Mouse (Mus musculus) intestine, embryonic 14.5 days (tissue): ENCODE data around the gene Mapk8ip2. TPM values are rescaled to one million over a fixed set of nuclear protein-coding genes. Genes with fewer than 3 reads are reported as not detected.

Experiments
- ATAC-seq: fragments of 200-750 bp; cut with Nextera tagmentation; replicated peaks from 2 replicates; pipeline ENCODE4 v1.8.0; 2017; ENCODE audit warnings: low read depth, moderate number of reproducible peaks, moderate TSS enrichment, moderate library complexity; ENCODE audit not compliant: low FRiP score, low TSS enrichment
- DNase-seq: peaks from one replicate; pipeline ENCODE4 v3.0.0-alpha.2; 2018; ENCODE audit warnings: low spot score
- H3K27ac ChIP-seq: fragments of 300-500 bp; sonication (generic); 2 replicates; pipeline ENCODE4 v1.5.1; 2014; ENCODE audit warnings: low read depth, mild to moderate bottlenecking, control low read depth
- H3K27me3 ChIP-seq: fragments of 300-500 bp; sonication (generic); replicated peaks from 2 replicates; pipeline ENCODE4 v1.6.1; 2014; ENCODE audit warnings: low read length, control low read depth; ENCODE audit not compliant: control insufficient read depth, insufficient read depth
- H3K36me3 ChIP-seq: fragments of 300-500 bp; sonication (generic); 2 replicates; pipeline ENCODE4 v1.6.1; 2014; ENCODE audit warnings: low read length, control low read depth; ENCODE audit not compliant: control insufficient read depth, insufficient read depth
- H3K4me1 ChIP-seq: fragments of 300-500 bp; sonication (generic); replicated peaks from 2 replicates; pipeline ENCODE4 v1.6.1; 2014; ENCODE audit warnings: low read length, control low read depth, mixed read lengths; ENCODE audit not compliant: control insufficient read depth, insufficient read depth
- H3K4me2 ChIP-seq: fragments of 300-500 bp; sonication (generic); 2 replicates; pipeline ENCODE4 v1.6.1; 2014; ENCODE audit warnings: low read length
- H3K4me3 ChIP-seq: fragments of 300-500 bp; sonication (generic); 2 replicates; pipeline ENCODE4 v1.5.1; 2014; ENCODE audit warnings: low read depth, low read length, control low read depth, mixed read lengths
- H3K9ac ChIP-seq: fragments of 300-500 bp; sonication (generic); 2 replicates; pipeline ENCODE4 v1.6.1; 2014; ENCODE audit warnings: mild to moderate bottlenecking, low read length
- H3K9me3 ChIP-seq: fragments of 300-500 bp; sonication (generic); 2 replicates; pipeline ENCODE4 v1.6.1; 2016; ENCODE audit warnings: low read length, control low read depth; ENCODE audit not compliant: control insufficient read depth
- WGBS: fragments of 180-500 bp; shearing (Covaris S2); extraction: QIAGEN DNeasy Blood & Tissue Kit; methylation state at CpG from one replicate; pipeline ENCODE4 v1.1.7; 2014; 5-methylcytosine and 5-hydroxymethylcytosine counted together
- polyA plus RNA-seq: library from polyadenylated mRNA; unstranded; fragments of >200 nt; fragmentation: Nextera tagmentation; extraction: Ambion mirVana; gene quantifications from 2 replicates; pipeline ENCODE4 v1.2.1, GENCODE M21; 2014

Mapk8ip2 gene
- polyA plus RNA-seq, 1 experiment from 2014 or later, result 5.1 TPM

GRCm38 (mm10) chr15:89473921-89474320 lies 20.2 kb downstream of the Mapk8ip2 start:
- Histone ChIP-seq H3K4me1 (0 out of 2 replicates have a peak, but pooled peaks cover 4% of the 10 kb centered on the region), H3K36me3 (no peaks in the 10 kb centered on the region), H3K4me2 (no peak overlapping the region), H3K27ac (no peak overlapping the region), H3K9ac (no peak overlapping the region), H3K4me3 (no peak overlapping the region), H3K27me3 (no peaks in the 10 kb centered on the region), H3K9me3 (no peaks in the 10 kb centered on the region)
- DNase-seq (no peak), ATAC-seq (no peak)
- 96% methylated on average over 8 of the region's 8 CpGs for WGBS

- Histone ChIP-seq H3K9ac (no peak overlapping the region), H3K4me1 (0 out of 2 replicates have a peak, but pooled peaks cover 4% of the 10 kb centered on the region), H3K27me3 (no peaks in the 10 kb centered on the region), H3K4me2 (peak overlapping the region; percentile 86; the same call in 1 of the 2 replicates), H3K4me3 (no peak overlapping the region), H3K27ac (no peak overlapping the region), H3K36me3 (no peaks in the 10 kb centered on the region), H3K9me3 (no peaks in the 10 kb centered on the region)
- DNase-seq (no peak), ATAC-seq (no peak)
- 92% methylated on average over 19 of the region's 19 CpGs for WGBS
Observed at GRCm38 (mm10) chr15:89474596-89475292, 21.0 kb downstream of the Mapk8ip2 start.

- no peak for ATAC-seq
- H3K9me3 ChIP-seq, result no peaks in the 10 kb centered on the region
- no peak overlapping the region; the same call in 1 of the 2 replicates for H3K9ac ChIP-seq
Observed at GRCm38 (mm10) chr15:89475293-89475600, 21.5 kb downstream of the Mapk8ip2 start.

GRCm38 (mm10) chr15:89475611-89476474 lies 22.1 kb downstream of the Mapk8ip2 start:
- Histone ChIP-seq H3K4me1 (0 out of 2 replicates have a peak, but pooled peaks cover 4% of the 10 kb centered on the region), H3K27ac (peak overlapping the region; percentile 70), H3K4me3 (peak overlapping the region; percentile 56), H3K27me3 (no peaks in the 10 kb centered on the region), H3K9me3 (no peaks in the 10 kb centered on the region), H3K4me2 (peak overlapping the region; percentile 86), H3K9ac (peak overlapping the region; percentile 58), H3K36me3 (no peaks in the 10 kb centered on the region)
- ATAC-seq (peak; percentile 97), DNase-seq (peak; percentile 91)
- WGBS, result 10% methylated on average over 43 of the region's 44 CpGs

More at GRCm38 (mm10) chr15:89475293-89475600, 21.5 kb downstream of the Mapk8ip2 start:
- Histone ChIP-seq H3K36me3 (no peaks in the 10 kb centered on the region), H3K27ac (no peak overlapping the region), H3K27me3 (no peaks in the 10 kb centered on the region), H3K4me1 (0 out of 2 replicates have a peak, but pooled peaks cover 4% of the 10 kb centered on the region), H3K4me3 (peak overlapping the region; percentile 56), H3K4me2 (peak overlapping the region; percentile 86)
- no peak for DNase-seq
- WGBS, result 93% methylated on average over 7 of the region's 7 CpGs

GRCm38 (mm10) chr15:89476475-89476815 lies 22.7 kb downstream of the Mapk8ip2 start:
- DNase-seq (no peak), ATAC-seq (no peak)
- Histone ChIP-seq H3K27ac (peak overlapping the region; percentile 70), H3K27me3 (no peaks in the 10 kb centered on the region), H3K4me1 (0 out of 2 replicates have a peak, but pooled peaks cover 4% of the 10 kb centered on the region), H3K4me3 (peak overlapping the region; percentile 56), H3K36me3 (no peaks in the 10 kb centered on the region), H3K9me3 (no peaks in the 10 kb centered on the region), H3K9ac (peak overlapping the region; percentile 58), H3K4me2 (peak overlapping the region; percentile 86)
- WGBS, result 9% methylated on average over 5 of the region's 5 CpGs

- DNase-seq (no peak), ATAC-seq (no peak)
- Histone ChIP-seq H3K4me1 (0 out of 2 replicates have a peak, but pooled peaks cover 4% of the 10 kb centered on the region), H3K9me3 (no peaks in the 10 kb centered on the region; the same call in 1 of the 2 replicates), H3K27ac (peak within 1 kb of the TSS; percentile 70), H3K36me3 (no peaks in the 10 kb centered on the region), H3K27me3 (no peaks in the 10 kb centered on the region), H3K4me3 (peak within 1 kb of the TSS; percentile 56), H3K9ac (peak within 1 kb of the TSS; percentile 58), H3K4me2 (peak within 1 kb of the TSS; percentile 86)
- 31% methylated on average over 9 of the region's 9 CpGs for WGBS
Observed at GRCm38 (mm10) chr15:89477091-89477491, 23.4 kb downstream of the Mapk8ip2 start, which contains the start of gene Arsa. TSS of gene Arsa (minus strand) at chr15:89477425.

GRCm38 (mm10) chr15:89477806-89478205 lies 24.1 kb downstream of the Mapk8ip2 start:
- ATAC-seq (no peak), DNase-seq (no peak)
- Histone ChIP-seq H3K4me2 (no peak overlapping the region), H3K4me3 (no peak overlapping the region), H3K4me1 (0 out of 2 replicates have a peak, but pooled peaks cover 4% of the 10 kb centered on the region), H3K36me3 (no peaks in the 10 kb centered on the region), H3K27me3 (no peaks in the 10 kb centered on the region), H3K9ac (no peak overlapping the region), H3K9me3 (no peaks in the 10 kb centered on the region; the same call in 1 of the 2 replicates), H3K27ac (no peak overlapping the region)
- WGBS, result 61% methylated on average over 8 of the region's 8 CpGs

- Histone ChIP-seq H3K9me3 (no peaks in the 10 kb centered on the region; the same call in 1 of the 2 replicates), H3K36me3 (no peaks in the 10 kb centered on the region), H3K4me3 (no peak overlapping the region), H3K9ac (no peak overlapping the region), H3K27ac (no peak overlapping the region), H3K27me3 (no peaks in the 10 kb centered on the region), H3K4me2 (no peak overlapping the region), H3K4me1 (0 out of 2 replicates have a peak, but pooled peaks cover 4% of the 10 kb centered on the region)
- ATAC-seq, result no peak
- no peak for DNase-seq
- 88% methylated on average over 3 of the region's 3 CpGs for WGBS
Observed at GRCm38 (mm10) chr15:89478622-89479021, 24.9 kb downstream of the Mapk8ip2 start.
